Mouse (Mus musculus) spleen, adult 2 months (tissue): Measurements from ENCODE around the gene Smoc1.

ENCODE experiments used
- CTCF ChIP-seq: fragments of 200-500 bp; IDR thresholded peaks from 2 replicates; pipeline ENCODE4 v1.5.1; 2011; ENCODE audit warnings: mild to moderate bottlenecking, inconsistent platforms; ENCODE audit not compliant: insufficient read depth, insufficient read length, insufficient replicate concordance; ENCODE audit errors: extremely low read depth
- POLR2A ChIP-seq: fragments of 200-500 bp; IDR thresholded peaks from 2 replicates; pipeline ENCODE4 v1.6.1; 2011; ENCODE audit warnings: low read depth, low read length, inconsistent platforms

- TF ChIP-seq CTCF (no peak), POLR2A (no peak)
Measured at GRCm38 (mm10) chr12:81166092-81166491, 139.5 kb downstream of the Smoc1 start.
